ENCODE assay signal across 33 mouse cellular contexts in the genomic region with DNA sequence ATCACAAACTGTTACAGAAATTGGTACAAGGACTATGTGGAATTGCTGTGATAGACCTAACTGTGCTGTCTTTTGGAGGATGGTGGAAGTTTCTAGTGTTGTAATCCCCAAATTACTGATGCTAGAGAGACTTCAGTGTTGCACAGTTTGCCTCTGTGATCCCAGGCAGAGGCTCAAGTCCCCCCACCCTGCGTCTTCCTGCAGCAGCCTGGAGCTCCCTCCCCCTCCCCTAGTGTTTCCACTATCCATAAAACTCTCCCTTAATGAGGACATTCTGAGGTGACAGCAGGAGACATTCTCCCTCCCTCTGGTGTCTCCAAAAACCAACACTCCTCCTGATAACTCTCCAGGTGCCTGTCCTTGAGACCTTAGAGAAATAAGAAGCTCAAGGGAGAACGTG.
"Had no signal": no experiment of that assay in that cellular context is flagged by ENCODE, and none has a peak within 500 bp of the region (broad histone marks: within the 10 kb centered on the region; RNA-seq: fewer than 3 reads in every experiment).

No protein-coding gene starts in this region.

- H3K27me3 ChIP-seq: heart, embryonic 12.5 days; heart, embryonic 13.5 days; heart, embryonic 15.5 days; hindbrain, embryonic 12.5 days; hindbrain, embryonic 13.5 days; hindbrain, embryonic 15.5 days; intestine, embryonic 15.5 days had no signal

- H3K27ac ChIP-seq: heart, embryonic 10.5 days; heart, embryonic 13.5 days; heart, embryonic 15.5 days; hindbrain, embryonic 10.5 days; hindbrain, embryonic 12.5 days; hindbrain, embryonic 13.5 days; hindbrain, embryonic 14.5 days; hindbrain, embryonic 15.5 days; hindbrain, postnatal 0 days; intestine, embryonic 15.5 days; kidney, postnatal 0 days; layer of hippocampus, adult 2 months; left cerebral cortex, adult 2 months had no signal

- H3K36me3 ChIP-seq: heart, embryonic 10.5 days; heart, embryonic 12.5 days; heart, embryonic 13.5 days; heart, embryonic 15.5 days; hindbrain, embryonic 10.5 days; hindbrain, embryonic 12.5 days; hindbrain, embryonic 13.5 days; hindbrain, embryonic 15.5 days; intestine, embryonic 15.5 days had no signal

- H3K9me3 ChIP-seq: heart, embryonic 10.5 days; heart, embryonic 12.5 days; heart, embryonic 13.5 days; heart, embryonic 15.5 days; hindbrain, embryonic 10.5 days; hindbrain, embryonic 12.5 days; hindbrain, embryonic 13.5 days; hindbrain, embryonic 15.5 days; intestine, embryonic 15.5 days had no signal

- DNase-seq: heart, postnatal 10 days; heart, postnatal 14 days; heart, postnatal 36 days; heart, postnatal 4 days; kidney, adult 18-20 months; kidney, adult 2 months; kidney, adult 8-10 months; kidney, adult 9 months; kidney, postnatal 10 days; kidney, postnatal 14 days; kidney, postnatal 25 days; kidney, postnatal 36 days; layer of hippocampus, adult 9-11 months; layer of hippocampus, postnatal 36 days had no signal

- H3K4me1 ChIP-seq: heart, embryonic 10.5 days; heart, embryonic 12.5 days; heart, embryonic 13.5 days; heart, embryonic 15.5 days; hindbrain, embryonic 10.5 days; hindbrain, embryonic 12.5 days; hindbrain, embryonic 13.5 days; hindbrain, embryonic 15.5 days; intestine, embryonic 15.5 days had no signal

- ATAC-seq: hindbrain, embryonic 16.5 days; hindbrain, postnatal 0 days; inflammation-experienced regulatory T-cells, adult 6 months; intestine, embryonic 15.5 days; intestine, embryonic 16.5 days; intestine, postnatal 0 days had no signal

- H3K4me3 ChIP-seq: heart, embryonic 10.5 days; heart, embryonic 12.5 days; heart, embryonic 13.5 days; heart, embryonic 15.5 days; hindbrain, embryonic 10.5 days; hindbrain, embryonic 12.5 days; hindbrain, embryonic 13.5 days; hindbrain, embryonic 15.5 days; intestine, embryonic 15.5 days; layer of hippocampus, adult 2 months; left cerebral cortex, adult 2 months had no signal

- H3K9ac ChIP-seq: heart, embryonic 12.5 days; heart, embryonic 13.5 days; heart, embryonic 15.5 days; hindbrain, embryonic 12.5 days; hindbrain, embryonic 13.5 days; hindbrain, embryonic 14.5 days; hindbrain, embryonic 15.5 days; intestine, embryonic 15.5 days had no signal

- H3K4me2 ChIP-seq: heart, embryonic 11.5 days; heart, embryonic 12.5 days; heart, embryonic 13.5 days; heart, embryonic 15.5 days; hindbrain, embryonic 12.5 days; hindbrain, embryonic 13.5 days; hindbrain, embryonic 14.5 days; hindbrain, embryonic 15.5 days; intestine, embryonic 15.5 days had no signal
